Mouse (Mus musculus): ENCODE results near the gene Zfp715.
A peak's percentile ranks its signal among the peaks of the same experiment; 100 is the strongest.
"Not testable (repeated sequence)": the region's sequence is repeated elsewhere in the genome, so short reads cannot be mapped to it uniquely, and the experiment has no call there.

The Zfp715 gene

GRCm38 (mm10) chr7:43313013-43313428, at the start of gene Zfp715:
Gene Zfp715, minus strand, starts transcription at chr7:43313294.
- peak; percentile 94 for DNase-seq

- no peak for DNase-seq
Observed at GRCm38 (mm10) chr7:43362021-43362420, 48.9 kb upstream of the Zfp715 start.

- no peak for DNase-seq
Observed at GRCm38 (mm10) chr7:43361442-43361841, 48.3 kb upstream of the Zfp715 start.

GRCm38 (mm10) chr7:43358556-43358955, 45.5 kb upstream of the Zfp715 start:
- DNase-seq: no peak

GRCm38 (mm10) chr7:43354893-43355835, 42.1 kb upstream of the Zfp715 start:
- no peak for DNase-seq

GRCm38 (mm10) chr7:43353758-43354157, 40.7 kb upstream of the Zfp715 start:
- no peak for DNase-seq

- no peak for DNase-seq
Observed at GRCm38 (mm10) chr7:43353118-43353517, 40.0 kb upstream of the Zfp715 start.

- DNase-seq: no peak
Observed at GRCm38 (mm10) chr7:43351154-43351553, 38.1 kb upstream of the Zfp715 start, which contains the start of gene Siglecf. Gene Siglecf, plus strand, starts transcription at chr7:43351341.

GRCm38 (mm10) chr7:43349623-43350022, 36.5 kb upstream of the Zfp715 start:
- DNase-seq: not testable (repeated sequence)

- no peak for DNase-seq
Observed at GRCm38 (mm10) chr7:43346571-43346970, 33.5 kb upstream of the Zfp715 start.

GRCm38 (mm10) chr7:43346148-43346547, 33.1 kb upstream of the Zfp715 start:
- DNase-seq: no peak

GRCm38 (mm10) chr7:43344491-43344890, 31.4 kb upstream of the Zfp715 start:
- DNase-seq: no peak

GRCm38 (mm10) chr7:43344020-43344419, 30.9 kb upstream of the Zfp715 start:
- no peak for DNase-seq

- DNase-seq: no peak
Observed at GRCm38 (mm10) chr7:43343191-43343590, 30.1 kb upstream of the Zfp715 start.

GRCm38 (mm10) chr7:43340771-43341170, 27.7 kb upstream of the Zfp715 start:
- no peak for DNase-seq

GRCm38 (mm10) chr7:43333899-43334298, 20.8 kb upstream of the Zfp715 start:
- no peak for DNase-seq

GRCm38 (mm10) chr7:43333203-43333602, 20.1 kb upstream of the Zfp715 start:
- peak; percentile 16 for DNase-seq

GRCm38 (mm10) chr7:43328101-43328500, 15.0 kb upstream of the Zfp715 start:
- no peak for DNase-seq

- no peak for DNase-seq
Observed at GRCm38 (mm10) chr7:43326223-43326780, 13.2 kb upstream of the Zfp715 start.

- DNase-seq: no peak
Observed at GRCm38 (mm10) chr7:43312386-43313012, 595 bp downstream of the Zfp715 start.

- DNase-seq: no peak
Observed at GRCm38 (mm10) chr7:43311632-43312031, 1.5 kb downstream of the Zfp715 start.

- DNase-seq: no peak
Observed at GRCm38 (mm10) chr7:43309069-43309468, 4.0 kb downstream of the Zfp715 start.

GRCm38 (mm10) chr7:43305235-43305634, 7.9 kb downstream of the Zfp715 start:
- no peak for DNase-seq

- DNase-seq: no peak
Observed at GRCm38 (mm10) chr7:43291524-43291923, 21.6 kb downstream of the Zfp715 start.

Data from cerebellum, adult 9-11 months (tissue).